In genomic region chr3:96727343-96727827, GRCm38 (mm10) we compare ENCODE assay signal across 7 mouse cellular contexts. TPM values are rescaled to one million over a fixed set of nuclear protein-coding genes. Genes with fewer than 3 reads are reported as not detected.
DNase-seq lines count a peak whose midpoint lies in the region; ATAC-seq lines count a peak whose summit lies in the region.

Gene Polr3c, minus strand, starts transcription at chr3:96727628.
Gene Rnf115, plus strand, starts transcription at chr3:96727664.

- H3K27me3 ChIP-seq in embryonic facial prominence, embryonic 11.5 days (ENCODE audit: control insufficient read depth, insufficient read depth, low read length), result no peaks in the 10 kb centered on the region
- no peaks in the 10 kb centered on the region for H3K27me3 ChIP-seq in limb, embryonic 11.5 days (ENCODE audit: control insufficient read depth, insufficient read depth, low read length)
- no peaks in the 10 kb centered on the region for H3K27me3 ChIP-seq in midbrain, embryonic 14.5 days (ENCODE audit: control insufficient read depth, insufficient read depth, low read length)

- peaks cover 1% of the 10 kb centered on the region for H3K36me3 ChIP-seq in embryonic facial prominence, embryonic 11.5 days (replicated peaks; ENCODE audit: control insufficient read depth, insufficient read depth, low read depth, low read length)
- peaks cover 5% of the 10 kb centered on the region; the same call in 1 of the 2 replicates for H3K36me3 ChIP-seq in limb, embryonic 11.5 days (ENCODE audit: control insufficient read depth, insufficient read depth, low read length)
- H3K36me3 ChIP-seq in midbrain, embryonic 14.5 days (ENCODE audit: control insufficient read depth, insufficient read depth, low read length), result peaks cover 15% of the 10 kb centered on the region

- DNase-seq in adrenal gland, postnatal 14 days, result peak; percentile 99
- DNase-seq in embryonic facial prominence, embryonic 11.5 days (ENCODE audit: low spot score), result peak; percentile 95
- peak; percentile 100 for DNase-seq in heart, adult 11 months
- DNase-seq in kidney, adult 18-20 months, result peak; percentile 96
- DNase-seq in limb, embryonic 11.5 days (ENCODE audit: low spot score), result peak; percentile 98
- DNase-seq in midbrain, embryonic 14.5 days, result peak; percentile 95
- peak; percentile 91 to 94 for DNase-seq in spleen, adult 18-20 months

- peak within 1 kb of the TSS; percentile 47 for H3K4me2 ChIP-seq in embryonic facial prominence, embryonic 11.5 days (ENCODE audit: low read depth, low read length)
- peak within 1 kb of the TSS; percentile 51 for H3K4me2 ChIP-seq in limb, embryonic 11.5 days (ENCODE audit: low read depth, severe bottlenecking)
- peak within 1 kb of the TSS; percentile 79 for H3K4me2 ChIP-seq in midbrain, embryonic 14.5 days (ENCODE audit: low read length)

- 1% methylated on average over 49 of the region's 52 CpGs for WGBS in embryonic facial prominence, embryonic 11.5 days
- WGBS in limb, embryonic 11.5 days, result under 1% methylated on average over 49 of the region's 52 CpGs
- WGBS in midbrain, embryonic 14.5 days, result 0% methylated on average over 46 of the region's 52 CpGs

- H3K27ac ChIP-seq in embryonic facial prominence, embryonic 11.5 days (replicated peaks; ENCODE audit: low read depth, low read length), result peak within 1 kb of the TSS; percentile 70
- H3K27ac ChIP-seq in limb, embryonic 11.5 days (replicated peaks; ENCODE audit: low read depth, low read length), result peak within 1 kb of the TSS; percentile 50; the same call in 1 of the 2 replicates
- H3K27ac ChIP-seq in midbrain, embryonic 14.5 days (replicated peaks; ENCODE audit: low read depth, low read length), result peak within 1 kb of the TSS; percentile 84

- H3K9me3 ChIP-seq in embryonic facial prominence, embryonic 11.5 days (replicated peaks; ENCODE audit: control insufficient read depth, low read length), result no peaks in the 10 kb centered on the region
- H3K9me3 ChIP-seq in limb, embryonic 11.5 days (ENCODE audit: control insufficient read depth, low read length), result no peaks in the 10 kb centered on the region
- H3K9me3 ChIP-seq in midbrain, embryonic 14.5 days (ENCODE audit: control insufficient read depth, low read length), result no peaks in the 10 kb centered on the region

- no peaks in the 10 kb centered on the region for H3K4me1 ChIP-seq in embryonic facial prominence, embryonic 11.5 days (ENCODE audit: control insufficient read depth, insufficient read depth, low read length)
- peaks cover 8% of the 10 kb centered on the region; the same call in 1 of the 2 replicates for H3K4me1 ChIP-seq in limb, embryonic 11.5 days (ENCODE audit: control insufficient read depth, insufficient read depth, low read length)
- peaks cover 31% of the 10 kb centered on the region for H3K4me1 ChIP-seq in midbrain, embryonic 14.5 days (ENCODE audit: control insufficient read depth, insufficient read depth, low read length)

- ATAC-seq in embryonic facial prominence, embryonic 11.5 days (replicated peaks; ENCODE audit: insufficient number of reproducible peaks, low FRiP score, low TSS enrichment, low read depth), result peak; percentile 98
- peak; percentile 94 for ATAC-seq in limb, embryonic 11.5 days (ENCODE audit: insufficient number of reproducible peaks, low FRiP score, low TSS enrichment, low read depth)
- peak; percentile 97 for ATAC-seq in midbrain, embryonic 14.5 days (ENCODE audit: low FRiP score, low TSS enrichment)

- peak within 1 kb of the TSS; percentile 93 for H3K4me3 ChIP-seq in embryonic facial prominence, embryonic 11.5 days (ENCODE audit: low read depth, low read length)
- peak within 1 kb of the TSS; percentile 85 for H3K4me3 ChIP-seq in limb, embryonic 11.5 days (ENCODE audit: low read depth, low read length)
- peak within 1 kb of the TSS; percentile 90 for H3K4me3 ChIP-seq in midbrain, embryonic 14.5 days (replicated peaks; ENCODE audit: low read depth, low read length)

- H3K9ac ChIP-seq in embryonic facial prominence, embryonic 11.5 days (replicated peaks; ENCODE audit: low read length), result peak within 1 kb of the TSS; percentile 68
- H3K9ac ChIP-seq in limb, embryonic 11.5 days (ENCODE audit: low read length), result peak within 1 kb of the TSS; percentile 81
- H3K9ac ChIP-seq in midbrain, embryonic 14.5 days (replicated peaks; ENCODE audit: low read length), result peak within 1 kb of the TSS; percentile 86

RNA-seq across cellular contexts. Expression of gene Polr3c, which starts in this region (rescaled TPM):
- total RNA-seq in adrenal gland, postnatal 14 days (2021), result 26.4 and 33.4 TPM in 2 replicates
- 35.9 and 37.3 TPM in 2 replicates for polyA plus RNA-seq in embryonic facial prominence, embryonic 11.5 days (2014; fragmentation: Nextera tagmentation; extraction: Ambion mirVana)
- polyA plus RNA-seq in limb, embryonic 11.5 days (2014; fragmentation: Nextera tagmentation; extraction: Ambion mirVana), result 38.1 and 42.8 TPM in 2 replicates
- polyA plus RNA-seq in midbrain, embryonic 14.5 days (2014; fragmentation: Nextera tagmentation; extraction: Ambion mirVana), result 27.9 and 28.7 TPM in 2 replicates

RNA-seq across cellular contexts. Expression of gene Rnf115, which starts in this region (rescaled TPM):
- total RNA-seq in adrenal gland, postnatal 14 days (2021), result 33.5 and 34.2 TPM in 2 replicates
- polyA plus RNA-seq in embryonic facial prominence, embryonic 11.5 days (2014; fragmentation: Nextera tagmentation; extraction: Ambion mirVana), result 82.3 and 85.1 TPM in 2 replicates
- polyA plus RNA-seq in limb, embryonic 11.5 days (2014; fragmentation: Nextera tagmentation; extraction: Ambion mirVana), result 70.0 and 70.7 TPM in 2 replicates
- 69.6 and 83.8 TPM in 2 replicates for polyA plus RNA-seq in midbrain, embryonic 14.5 days (2014; fragmentation: Nextera tagmentation; extraction: Ambion mirVana)

Comparison
In these comparisons a context has a peak if more than half of its experiments do, and no peak if none do; other contexts are left out.
1. Peak in every context shown above with its lines: DNase-seq, ATAC-seq, H3K4me3 ChIP-seq and H3K27ac ChIP-seq.